Mouse (Mus musculus): ENCODE measurements around the gene Fktn. TPM values are rescaled to one million over a fixed set of nuclear protein-coding genes. Genes with fewer than 3 reads are reported as not detected.

The Fktn gene
- 7.5 and 8.1 TPM in 2 replicates for polyA plus RNA-seq (2015; fragmentation: Nextera tagmentation; extraction: Ambion mirVana)

DNA sequence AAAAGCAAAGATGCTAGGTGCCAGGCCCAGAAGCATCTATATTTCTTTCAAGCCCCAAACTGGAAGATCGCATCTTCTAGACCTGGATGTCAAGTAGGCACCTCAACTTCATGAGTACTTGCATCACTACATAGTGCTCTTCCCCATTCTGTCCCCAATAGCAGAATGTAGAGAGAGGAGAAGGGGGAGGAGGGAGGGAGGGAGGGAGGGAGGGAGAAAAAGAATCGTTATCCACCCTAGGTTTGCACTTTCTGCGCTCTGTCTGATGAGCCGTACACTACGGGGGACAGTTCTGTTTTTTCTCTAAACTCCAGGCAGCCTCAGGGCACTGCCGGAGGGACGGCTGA is at the start of gene Fktn:
Gene Fktn (plus strand): TSS at position 295 of the 347 bp plus-strand sequence.

GRCm38 (mm10) chr4:53825821-53826605 is 112.2 kb downstream of the Fktn start, which contains the start of gene Tmem38b:
TSS of gene Tmem38b (plus strand) at chr4:53826045.

Other genes starting within 250 kb of the Fktn start
- gene Fsd1l, start 82.5 kb upstream of the Fktn start, polyA plus RNA-seq (2015; fragmentation: Nextera tagmentation; extraction: Ambion mirVana), result 9.2 and 12.8 TPM in 2 replicates
- gene Tal2, start 65.7 kb downstream of the Fktn start, polyA plus RNA-seq (2015; fragmentation: Nextera tagmentation; extraction: Ambion mirVana), result 1.8 and 2.3 TPM in 2 replicates
- gene Tmem38b, start 112.0 kb downstream of the Fktn start, polyA plus RNA-seq (2015; fragmentation: Nextera tagmentation; extraction: Ambion mirVana), result 70.4 and 87.5 TPM in 2 replicates